ENCODE assay signal across 1 mouse cellular context in the genomic region with DNA sequence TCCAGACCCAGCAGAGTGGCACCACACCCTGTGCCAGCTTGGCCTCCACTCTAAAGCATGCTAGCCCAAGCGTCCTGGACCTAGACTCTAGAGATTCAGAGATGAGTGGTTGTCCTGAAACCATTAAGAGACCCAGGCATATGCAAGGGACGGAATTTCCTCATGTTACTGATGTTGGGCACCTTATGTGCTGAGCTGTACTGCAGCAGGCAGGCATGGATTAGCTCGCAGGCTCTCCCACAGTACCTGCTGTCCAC.
TF ChIP-seq lines count a peak whose summit lies in the region.

No protein-coding gene starts in this region.

TF ChIP-seq in MEL, 35 proteins besides CTCF, POLR2A, EP300 and RAD21:
- TF ChIP-seq GATA1 (IDR thresholded peaks at IDR 0.05; ENCODE audit: low read depth, low read length) (no peak), HCFC1 (IDR thresholded peaks at IDR 0.05; ENCODE audit: low read depth, low read length) (no peak), MXI1 (IDR thresholded peaks at IDR 0.05; ENCODE audit: low read depth, low read length) (no peak), MAX (IDR thresholded peaks at IDR 0.05; ENCODE audit: low read length) (no peak), USF2 (IDR thresholded peaks at IDR 0.05; ENCODE audit: borderline replicate concordance in 1 of 2, insufficient read depth in 1 of 2, low read depth in 1 of 2, low read length in 2 of 2) (no peak), MAFK (IDR thresholded peaks at IDR 0.05; ENCODE audit: borderline replicate concordance, low read depth, low read length) (no peak)
